Mouse (Mus musculus) stomach, embryonic 16.5 days (tissue): ENCODE results near the gene Myo16. TPM values are rescaled to one million over a fixed set of nuclear protein-coding genes. Genes with fewer than 3 reads are reported as not detected.
A peak's percentile ranks its signal among the peaks of the same experiment; 100 is the strongest.

Experiments used
- ATAC-seq: fragments of 200-750 bp; cut with Nextera tagmentation; 2 replicates; pipeline ENCODE4 v1.8.0; 2017; ENCODE audit warnings: moderate number of reproducible peaks, moderate TSS enrichment; ENCODE audit not compliant: insufficient read depth, low FRiP score
- H3K27ac ChIP-seq: fragments of 300-500 bp; sonication (generic); 2 replicates; pipeline ENCODE4 v1.5.1; 2014; ENCODE audit warnings: low read length
- H3K27me3 ChIP-seq: fragments of 300-500 bp; sonication (generic); 2 replicates; pipeline ENCODE4 v1.6.1; 2014; ENCODE audit warnings: low read length, control low read depth, mixed read lengths; ENCODE audit not compliant: control insufficient read depth, insufficient read depth
- H3K36me3 ChIP-seq: fragments of 300-500 bp; sonication (generic); 2 replicates; pipeline ENCODE4 v1.6.1; 2014; ENCODE audit warnings: low read length; ENCODE audit not compliant: control insufficient read depth, insufficient read depth
- H3K4me1 ChIP-seq: fragments of 300-500 bp; sonication (generic); 2 replicates; pipeline ENCODE4 v1.6.1; 2014; ENCODE audit warnings: low read length, control low read depth, mixed read lengths; ENCODE audit not compliant: control insufficient read depth, insufficient read depth
- H3K4me2 ChIP-seq: fragments of 300-500 bp; sonication (generic); 2 replicates; pipeline ENCODE4 v1.6.1; 2014; ENCODE audit warnings: low read depth, low read length, mixed read lengths
- H3K4me3 ChIP-seq: fragments of 300-500 bp; sonication (generic); replicated peaks from 2 replicates; pipeline ENCODE4 v1.5.1; 2014; ENCODE audit warnings: mild to moderate bottlenecking, low read length
- H3K9ac ChIP-seq: fragments of 300-500 bp; sonication (generic); 2 replicates; pipeline ENCODE4 v1.6.1; 2014; ENCODE audit warnings: low read length
- H3K9me3 ChIP-seq: fragments of 300-500 bp; sonication (generic); replicated peaks from 2 replicates; pipeline ENCODE4 v1.6.1; 2016; ENCODE audit warnings: low read length, control low read depth; ENCODE audit not compliant: control insufficient read depth
- WGBS: fragments of 180-500 bp; shearing (Covaris S2); extraction: QIAGEN DNeasy Blood & Tissue Kit; methylation state at CpG from one replicate; pipeline ENCODE4 v1.1.7; 2014; 5-methylcytosine and 5-hydroxymethylcytosine counted together
- polyA plus RNA-seq: library from polyadenylated mRNA; unstranded; fragments of >200 nt; fragmentation: Nextera tagmentation; extraction: Ambion mirVana; gene quantifications from 2 replicates; pipeline ENCODE4 v1.2.1, GENCODE M21; 2015

Myo16 gene
- polyA plus RNA-seq, 1 experiment from 2014 or later: 3.1 TPM

GRCm38 (mm10) chr8:10173033-10173747 is 19.5 kb downstream of the Myo16 start:
- no peaks in the 10 kb centered on the region for H3K27me3 ChIP-seq
- H3K4me2 ChIP-seq: no peak overlapping the region
- H3K9ac ChIP-seq: no peak overlapping the region
- WGBS: 54% methylated on average over 9 of the region's 9 CpGs
- no peaks in the 10 kb centered on the region for H3K9me3 ChIP-seq
- no peak overlapping the region for H3K4me3 ChIP-seq
- H3K27ac ChIP-seq: peak overlapping the region; percentile 64; the same call in 1 of the 2 replicates
- no peaks in the 10 kb centered on the region for H3K36me3 ChIP-seq
- ATAC-seq: no peak
- H3K4me1 ChIP-seq: no peaks in the 10 kb centered on the region

- Histone ChIP-seq H3K36me3 (no peaks in the 10 kb centered on the region), H3K4me3 (no peak overlapping the region), H3K9ac (no peak overlapping the region), H3K4me2 (no peak overlapping the region), H3K9me3 (no peaks in the 10 kb centered on the region), H3K27me3 (no peaks in the 10 kb centered on the region), H3K4me1 (no peaks in the 10 kb centered on the region), H3K27ac (peak overlapping the region; percentile 71)
- peak; percentile 79 for ATAC-seq
- WGBS: 39% methylated on average over 5 of the region's 5 CpGs
Measured at GRCm38 (mm10) chr8:10174201-10174840, 20.6 kb downstream of the Myo16 start.

GRCm38 (mm10) chr8:10174841-10175680 is 21.4 kb downstream of the Myo16 start:
- 71% methylated on average over 7 of the region's 7 CpGs for WGBS
- no peaks in the 10 kb centered on the region for H3K9me3 ChIP-seq

GRCm38 (mm10) chr8:10175976-10176375 is 22.3 kb downstream of the Myo16 start:
- no peaks in the 10 kb centered on the region for H3K27me3 ChIP-seq
- no peak overlapping the region for H3K4me3 ChIP-seq
- no peaks in the 10 kb centered on the region for H3K36me3 ChIP-seq
- no peak overlapping the region for H3K4me2 ChIP-seq
- H3K27ac ChIP-seq: no peak overlapping the region
- no peaks in the 10 kb centered on the region for H3K9me3 ChIP-seq
- no peak overlapping the region for H3K9ac ChIP-seq
- 79% methylated on average over 4 of the region's 4 CpGs for WGBS
- 0 out of 2 replicates have a peak, but pooled peaks have one; percentile 34 for ATAC-seq
- H3K4me1 ChIP-seq: no peaks in the 10 kb centered on the region

More at GRCm38 (mm10) chr8:10174841-10175680, 21.4 kb downstream of the Myo16 start:
- Histone ChIP-seq H3K36me3 (no peaks in the 10 kb centered on the region), H3K4me2 (no peak overlapping the region), H3K4me1 (no peaks in the 10 kb centered on the region), H3K9ac (no peak overlapping the region), H3K27ac (peak overlapping the region; percentile 71), H3K27me3 (no peaks in the 10 kb centered on the region), H3K4me3 (no peak overlapping the region)
- 0 out of 2 replicates have a peak, but pooled peaks have one; percentile 16 for ATAC-seq

GRCm38 (mm10) chr8:10177131-10177530 is 23.4 kb downstream of the Myo16 start:
- Histone ChIP-seq H3K36me3 (no peaks in the 10 kb centered on the region), H3K27me3 (no peaks in the 10 kb centered on the region), H3K9me3 (no peaks in the 10 kb centered on the region), H3K9ac (no peak overlapping the region), H3K27ac (no peak overlapping the region), H3K4me2 (no peak overlapping the region), H3K4me1 (no peaks in the 10 kb centered on the region), H3K4me3 (no peak overlapping the region)
- ATAC-seq: no peak
- WGBS: 65% methylated on average over 4 of the region's 4 CpGs

GRCm38 (mm10) chr8:10178986-10179385 is 25.3 kb downstream of the Myo16 start:
- H3K9me3 ChIP-seq: no peaks in the 10 kb centered on the region
- H3K27ac ChIP-seq: no peak overlapping the region
- no peaks in the 10 kb centered on the region for H3K36me3 ChIP-seq
- H3K27me3 ChIP-seq: no peaks in the 10 kb centered on the region
- H3K4me3 ChIP-seq: no peak overlapping the region
- no peak for ATAC-seq
- no peak overlapping the region for H3K4me2 ChIP-seq
- H3K4me1 ChIP-seq: no peaks in the 10 kb centered on the region
- no peak overlapping the region for H3K9ac ChIP-seq

GRCm38 (mm10) chr8:10190607-10191006 is 36.9 kb downstream of the Myo16 start:
- Histone ChIP-seq H3K9me3 (no peaks in the 10 kb centered on the region), H3K36me3 (no peaks in the 10 kb centered on the region), H3K4me2 (no peak overlapping the region), H3K27me3 (no peaks in the 10 kb centered on the region), H3K27ac (no peak overlapping the region), H3K4me3 (no peak overlapping the region), H3K9ac (no peak overlapping the region), H3K4me1 (no peaks in the 10 kb centered on the region)
- WGBS: 81% methylated on average over 6 of the region's 6 CpGs
- no peak for ATAC-seq

- Histone ChIP-seq H3K9me3 (no peaks in the 10 kb centered on the region), H3K4me2 (no peak overlapping the region), H3K27me3 (no peaks in the 10 kb centered on the region), H3K27ac (no peak overlapping the region), H3K9ac (no peak overlapping the region), H3K4me3 (no peak overlapping the region), H3K36me3 (no peaks in the 10 kb centered on the region), H3K4me1 (no peaks in the 10 kb centered on the region)
- WGBS: 65% methylated on average over 7 of the region's 7 CpGs
- no peak for ATAC-seq
Measured at GRCm38 (mm10) chr8:10198164-10198563, 44.5 kb downstream of the Myo16 start.

GRCm38 (mm10) chr8:10199301-10199700 is 45.6 kb downstream of the Myo16 start:
- Histone ChIP-seq H3K4me2 (no peak overlapping the region), H3K4me1 (no peaks in the 10 kb centered on the region), H3K27me3 (no peaks in the 10 kb centered on the region), H3K27ac (no peak overlapping the region), H3K9me3 (no peaks in the 10 kb centered on the region), H3K4me3 (no peak overlapping the region), H3K36me3 (no peaks in the 10 kb centered on the region), H3K9ac (no peak overlapping the region)
- ATAC-seq: no peak
- WGBS: 75% methylated on average over 5 of the region's 5 CpGs
